In genomic region chr13:109841140-109841822, GRCm38 (mm10) we compare ENCODE assay signal across 17 mouse cellular contexts.
"Had no signal": no experiment of that assay in that cellular context is flagged by ENCODE, and none has a peak within 500 bp of the region (broad histone marks: within the 10 kb centered on the region; RNA-seq: fewer than 3 reads in every experiment).

No protein-coding gene starts in this region.

- H3K9me3 ChIP-seq: limb, embryonic 12.5 days; limb, embryonic 15.5 days; lung, embryonic 15.5 days had no signal

- DNase-seq: kidney, adult 11 months; kidney, adult 9 months; kidney, postnatal 36 days; layer of hippocampus, postnatal 36 days; left cerebral cortex, postnatal 4 days; lung, adult 18-20 months; lung, postnatal 10 days; lung, postnatal 4 days; midbrain, embryonic 14.5 days; thymus, adult 18-20 months; thymus, postnatal 36 days had no signal

- H3K4me2 ChIP-seq: limb, embryonic 12.5 days; limb, embryonic 15.5 days; lung, embryonic 15.5 days; midbrain, embryonic 11.5 days had no signal

- H3K9ac ChIP-seq: limb, embryonic 12.5 days; limb, embryonic 15.5 days; lung, embryonic 15.5 days had no signal

- H3K36me3 ChIP-seq: limb, embryonic 12.5 days; limb, embryonic 15.5 days; lung, embryonic 15.5 days had no signal

- H3K4me3 ChIP-seq: left cerebral cortex, adult 2 months; limb, embryonic 12.5 days; limb, embryonic 15.5 days; lung, embryonic 15.5 days had no signal

- H3K4me1 ChIP-seq: limb, embryonic 15.5 days had no signal

- ATAC-seq: hindbrain, embryonic 16.5 days had no signal

- H3K27ac ChIP-seq: left cerebral cortex, adult 2 months; limb, embryonic 12.5 days; limb, embryonic 15.5 days; lung, embryonic 15.5 days had no signal

- H3K27me3 ChIP-seq: limb, embryonic 12.5 days; limb, embryonic 15.5 days; lung, embryonic 15.5 days had no signal
